Mouse (Mus musculus) olfactory bulb, adult 2 months (tissue): ENCODE measurements around the gene Ankrd42.

Experiments used
- CTCF ChIP-seq: fragments of 200-500 bp; IDR thresholded peaks from 2 replicates; pipeline ENCODE4 v1.5.1; 2012; ENCODE audit warnings: low read depth, mild to moderate bottlenecking, low read length, moderate library complexity; ENCODE audit not compliant: insufficient read depth
- POLR2A ChIP-seq: fragments of 200-500 bp; IDR thresholded peaks from 2 replicates; pipeline ENCODE4 v1.6.1; 2012; ENCODE audit warnings: mild to moderate bottlenecking, low read depth, low read length, moderate library complexity; ENCODE audit not compliant: insufficient read depth

GRCm38 (mm10) chr7:92624488-92624887 is 12.5 kb downstream of the Ankrd42 start:
- TF ChIP-seq POLR2A: no peak
- no peak for TF ChIP-seq CTCF
